Mouse (Mus musculus) thymus, postnatal 4 days (tissue): ENCODE measurements around the gene Tubg2.
A peak's percentile ranks its signal among the peaks of the same experiment; 100 is the strongest.
"Not testable (repeated sequence)": the region's sequence is repeated elsewhere in the genome, so short reads cannot be mapped to it uniquely, and the experiment has no call there.

Source experiments
- DNase-seq: peaks from one replicate; pipeline ENCODE4 v3.0.0; 2021

Gene Tubg2

GRCm38 (mm10) chr11:101155728-101156371 lies at the start of gene Tubg2:
TSS of gene Tubg2 (plus strand) at chr11:101155907.
- peak; percentile 74 for DNase-seq

- DNase-seq: no peak
These were observed 46.4 kb upstream of the Tubg2 start for GRCm38 (mm10) chr11:101109351-101109750.

- no peak for DNase-seq
These were observed 45.0 kb upstream of the Tubg2 start for GRCm38 (mm10) chr11:101110708-101111107.

GRCm38 (mm10) chr11:101111178-101111577 lies 44.5 kb upstream of the Tubg2 start:
- no peak for DNase-seq

- DNase-seq: no peak
These were observed 43.5 kb upstream of the Tubg2 start for GRCm38 (mm10) chr11:101112186-101112585.

- DNase-seq: no peak
These were observed 40.1 kb upstream of the Tubg2 start for GRCm38 (mm10) chr11:101115564-101115963.

GRCm38 (mm10) chr11:101118105-101118504 lies 37.6 kb upstream of the Tubg2 start:
- DNase-seq: no peak

GRCm38 (mm10) chr11:101119131-101119760 lies 36.5 kb upstream of the Tubg2 start:
- DNase-seq: peak; percentile 48

GRCm38 (mm10) chr11:101119761-101120544 lies 35.8 kb upstream of the Tubg2 start, which contains the start of the genes Retreg3 and Tubg1:
TSS of gene Retreg3 (minus strand) at chr11:101119893.
TSS of gene Tubg1 (plus strand) at chr11:101119938.
- DNase-seq: peak; percentile 100

GRCm38 (mm10) chr11:101120545-101121188 lies 35.0 kb upstream of the Tubg2 start:
- DNase-seq: peak; percentile 34

- not testable (repeated sequence) for DNase-seq
These were observed 31.2 kb upstream of the Tubg2 start for GRCm38 (mm10) chr11:101124494-101124893.

- not testable (repeated sequence) for DNase-seq
These were observed 30.7 kb upstream of the Tubg2 start for GRCm38 (mm10) chr11:101125008-101125407.

- DNase-seq: peak; percentile 54
These were observed 28.6 kb upstream of the Tubg2 start for GRCm38 (mm10) chr11:101127075-101127474.

GRCm38 (mm10) chr11:101128996-101129577 lies 26.6 kb upstream of the Tubg2 start:
- no peak for DNase-seq

GRCm38 (mm10) chr11:101130056-101130756 lies 25.5 kb upstream of the Tubg2 start:
- no peak for DNase-seq

- DNase-seq: no peak
These were observed 24.5 kb upstream of the Tubg2 start for GRCm38 (mm10) chr11:101131187-101131586.

- DNase-seq: peak; percentile 61
These were observed 24.0 kb upstream of the Tubg2 start for GRCm38 (mm10) chr11:101131701-101132100.

GRCm38 (mm10) chr11:101133037-101133436 lies 22.7 kb upstream of the Tubg2 start:
- DNase-seq: no peak

- DNase-seq: no peak
These were observed 21.4 kb upstream of the Tubg2 start for GRCm38 (mm10) chr11:101134217-101134865.

- DNase-seq: no peak
These were observed 18.7 kb upstream of the Tubg2 start for GRCm38 (mm10) chr11:101137000-101137399.

GRCm38 (mm10) chr11:101138536-101139181 lies 17.0 kb upstream of the Tubg2 start:
- no peak for DNase-seq
